Mouse (Mus musculus): ENCODE data around the gene Noa1.

- TF ChIP-seq CTCF (IDR thresholded peaks at IDR 0.05; ENCODE audit: low read depth), result no peak
- no peak for TF ChIP-seq EP300 (IDR thresholded peaks at IDR 0.05; ENCODE audit: low read depth)
Measured at GRCm38 (mm10) chr5:77289686-77290085, 20.2 kb downstream of the Noa1 start.
